Mouse (Mus musculus): ENCODE results near the gene Cd209f.
"Not testable (repeated sequence)": the region's sequence is repeated elsewhere in the genome, so short reads cannot be mapped to it uniquely, and the experiment has no call there.

Gene Cd209f

DNA sequence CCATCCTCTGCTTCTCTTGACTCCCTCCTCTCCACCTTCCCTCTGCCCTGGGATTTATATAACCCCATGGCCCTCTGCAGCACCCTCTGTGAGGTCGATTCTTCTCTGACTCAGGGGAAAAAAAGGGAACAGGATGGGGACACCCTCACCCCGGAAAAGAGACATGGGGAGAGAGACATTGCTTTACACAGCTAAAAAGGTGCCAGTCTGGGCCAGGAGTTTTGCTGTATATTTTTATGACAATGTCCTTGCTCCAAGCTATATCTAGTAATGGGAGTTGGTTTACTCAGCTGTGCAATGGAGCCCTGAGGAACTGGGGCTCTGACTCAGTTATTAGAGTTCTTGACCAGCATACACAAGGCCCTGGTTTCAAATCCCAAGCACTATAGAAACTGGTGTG, at the start of gene Cd209f:
Gene Cd209f, minus strand, starts transcription at position 101 of the 400 bp plus-strand sequence.
- not testable (repeated sequence) for DNase-seq (ENCODE audit: low spot score)

DNA sequence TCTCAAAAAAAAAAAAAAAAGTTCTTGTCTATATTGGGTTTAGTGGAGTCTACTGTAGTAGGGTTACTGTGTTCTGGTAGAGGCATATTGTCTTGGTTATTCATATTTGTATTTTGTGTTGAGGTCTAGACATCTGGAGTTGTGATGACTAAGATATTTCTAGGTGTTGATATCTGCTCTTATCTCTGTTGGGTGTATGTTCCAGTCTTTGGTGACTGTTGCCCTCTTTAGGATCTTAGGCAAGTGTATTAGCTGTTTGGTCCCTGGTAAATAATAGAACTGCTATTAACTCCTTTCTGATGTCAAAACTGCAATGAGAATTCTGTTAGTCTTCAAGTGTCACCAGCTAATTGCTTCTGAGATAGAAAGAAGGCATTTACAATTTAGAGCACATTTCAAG, 49.2 kb upstream of the Cd209f start:
- DNase-seq (ENCODE audit: low spot score), result no peak

DNA sequence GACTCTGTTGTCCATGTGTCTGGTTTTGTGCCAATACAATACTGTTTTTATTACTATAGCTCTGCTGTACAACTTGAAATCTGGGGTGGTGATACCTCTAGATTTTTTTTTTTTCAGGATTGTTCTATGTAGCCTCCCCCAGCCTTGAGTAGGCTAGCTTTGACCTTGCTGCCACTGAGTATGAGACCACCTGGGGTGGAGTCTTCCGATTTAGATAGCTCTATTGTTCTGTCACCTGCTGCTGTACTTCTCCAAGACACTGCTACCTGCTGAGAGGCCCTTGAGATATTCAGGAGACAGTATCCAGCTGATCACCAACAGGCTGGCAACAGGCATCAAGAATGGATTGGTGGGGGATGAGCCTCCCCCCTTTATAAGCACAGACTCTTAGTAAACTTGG, 41.6 kb upstream of the Cd209f start:
- DNase-seq (ENCODE audit: low spot score), result no peak

DNA sequence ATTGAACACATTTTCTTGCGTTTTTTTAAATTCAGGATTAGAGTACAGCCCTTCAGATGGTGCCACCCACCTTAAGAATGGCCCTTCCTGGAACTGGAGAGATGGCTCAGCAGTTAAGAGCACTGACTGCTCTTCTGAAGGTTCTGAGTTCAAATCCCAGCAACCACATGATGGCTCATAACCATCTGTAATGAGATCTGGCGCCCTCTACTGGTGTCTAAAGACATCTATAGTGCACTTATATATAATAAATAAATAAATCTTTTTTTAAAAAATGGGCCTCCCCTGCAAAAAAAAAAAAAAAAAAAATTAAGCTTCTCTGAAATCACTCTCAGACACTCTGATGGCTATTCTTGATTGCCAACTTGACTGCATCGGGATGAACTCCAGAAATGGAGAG, 36.1 kb upstream of the Cd209f start:
- no peak for DNase-seq (ENCODE audit: low spot score)

DNA sequence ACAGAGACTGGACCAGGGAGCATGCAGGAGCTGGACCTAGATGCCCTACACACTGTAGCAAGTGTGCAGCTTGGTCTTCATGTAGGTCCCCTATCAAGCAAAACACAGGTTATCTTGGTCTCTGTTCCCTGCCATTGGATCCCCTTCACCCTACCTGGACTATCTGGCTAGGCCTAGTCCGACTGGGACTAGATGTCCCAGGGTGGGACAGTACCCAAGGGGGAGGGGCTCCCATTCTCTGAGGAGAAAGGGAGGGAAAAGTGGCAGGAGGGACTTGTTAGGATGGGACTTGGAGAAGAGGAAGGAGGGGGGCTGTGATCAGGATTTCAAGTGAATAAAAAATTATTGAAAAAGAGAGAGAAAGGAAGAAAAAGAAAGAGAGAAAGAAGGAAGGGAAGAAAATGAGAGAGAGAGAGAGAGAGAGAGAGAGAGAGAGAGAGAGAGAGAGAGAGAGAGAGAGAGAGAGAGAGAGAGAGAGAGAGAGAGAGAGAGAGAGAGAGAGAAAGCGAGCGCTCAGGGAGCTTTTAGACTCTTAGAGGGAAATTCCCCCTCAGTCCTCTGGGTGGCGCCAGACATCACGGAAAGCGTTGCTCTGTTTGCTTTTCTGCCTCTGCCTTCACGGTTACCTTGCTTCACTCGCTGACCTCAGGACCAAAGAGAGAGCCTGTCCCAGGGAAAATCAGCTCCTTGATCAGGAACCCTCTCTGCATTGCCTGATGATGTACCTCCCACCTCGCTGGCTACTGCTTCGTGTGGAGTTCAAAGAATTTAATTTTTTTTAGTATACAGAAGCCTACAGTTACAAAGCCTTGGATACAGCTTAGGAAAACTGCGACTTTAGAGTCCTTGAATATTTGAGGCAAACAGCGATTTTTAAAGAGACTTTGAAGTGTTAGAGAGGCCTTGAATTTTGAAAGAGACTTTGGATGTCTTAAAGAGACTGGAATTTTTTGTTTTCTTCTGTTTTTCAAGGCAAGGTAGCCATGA, 34.3 kb upstream of the Cd209f start:
- peak; percentile 71 for DNase-seq (ENCODE audit: low spot score)

DNA sequence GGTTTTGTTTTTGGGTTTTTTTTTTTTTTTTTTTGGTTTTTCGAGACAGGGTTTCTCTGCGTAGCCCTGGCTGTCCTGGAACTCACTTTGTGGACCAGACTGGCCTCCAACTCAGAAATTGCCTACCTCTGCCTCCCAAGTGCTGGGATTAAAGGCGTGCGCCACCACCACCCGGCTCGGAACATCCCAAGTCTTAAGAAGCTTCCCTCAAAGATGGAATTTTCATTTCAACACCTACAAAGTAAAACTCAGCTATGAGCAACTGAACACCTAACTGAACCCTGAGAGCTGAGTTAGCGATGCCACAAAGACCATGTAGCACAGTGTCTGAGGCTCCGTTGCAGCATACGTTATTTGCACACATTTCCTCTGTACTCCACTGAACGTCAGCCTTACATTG, 28.2 kb upstream of the Cd209f start, which contains the start of gene Cd209g:
Gene Cd209g, plus strand, starts transcription at position 301 of the 400 bp plus-strand sequence.
- DNase-seq (ENCODE audit: low spot score), result no peak

DNA sequence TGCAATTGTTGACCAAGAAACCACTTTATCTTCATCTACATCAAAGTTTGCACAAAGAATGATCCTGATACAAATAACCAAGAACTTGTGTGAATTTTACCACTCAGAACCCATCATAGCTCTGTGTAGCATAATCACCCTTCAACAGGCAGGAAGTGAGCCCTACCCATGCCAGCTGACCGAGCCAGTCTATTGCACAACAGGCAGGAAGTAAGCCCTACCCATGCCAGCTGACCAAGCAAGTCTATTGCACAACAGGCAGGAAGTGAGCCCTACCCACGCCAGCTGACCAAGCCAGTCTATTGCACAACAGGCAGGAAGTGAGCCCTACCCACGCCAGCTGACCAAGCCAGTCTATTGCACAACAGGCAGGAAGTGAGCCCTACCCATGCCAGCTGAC, 17.1 kb downstream of the Cd209f start:
- DNase-seq (ENCODE audit: low spot score), result not testable (repeated sequence)

DNA sequence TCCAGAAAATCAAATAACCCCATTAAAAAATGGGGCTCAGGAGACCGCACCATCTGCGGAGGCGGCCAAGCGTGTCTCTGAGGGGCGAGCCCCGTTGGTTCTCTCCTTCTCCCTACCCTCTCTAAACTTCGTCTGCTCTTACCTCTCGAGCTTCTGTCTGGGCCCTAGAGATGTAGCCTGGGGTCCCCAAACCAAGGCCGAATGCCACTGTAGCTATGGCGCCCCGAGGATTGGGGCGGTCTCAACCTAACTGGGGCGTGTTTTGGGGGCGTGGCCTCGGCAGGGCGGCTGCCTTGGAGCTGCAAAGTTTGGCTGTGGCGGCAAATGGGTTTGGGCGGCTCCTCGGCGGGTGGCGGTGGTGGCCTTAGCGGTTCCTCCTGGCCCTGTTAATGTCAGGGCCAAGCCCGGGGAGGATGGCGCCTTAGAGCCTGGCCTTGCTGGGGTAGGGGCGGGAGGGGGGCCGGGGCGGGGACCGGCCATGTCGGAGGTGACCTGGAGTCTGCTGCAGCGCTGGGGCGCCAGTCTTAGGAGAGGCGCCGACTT, 18.4 kb downstream of the Cd209f start:
- peak; percentile 6 for DNase-seq (ENCODE audit: low spot score)
